Mouse (Mus musculus) limb, embryonic 14.5 days (tissue): ENCODE results near the gene Tmem126a. TPM values are rescaled to one million over a fixed set of nuclear protein-coding genes. Genes with fewer than 3 reads are reported as not detected.

Source experiments
- ATAC-seq: fragments of 200-750 bp; cut with Nextera tagmentation; 2 replicates; pipeline ENCODE4 v1.8.0; 2017; ENCODE audit warnings: low read depth, moderate number of reproducible peaks, moderate TSS enrichment; ENCODE audit not compliant: low FRiP score
- DNase-seq: peaks from one replicate; pipeline ENCODE4 v3.0.0-alpha.2; 2015; ENCODE audit warnings: low spot score
- H3K27ac ChIP-seq: fragments of 300-500 bp; sonication (generic); replicated peaks from 2 replicates; pipeline ENCODE4 v1.5.1; 2014; ENCODE audit warnings: low read depth, mild to moderate bottlenecking, low read length, moderate library complexity, mixed read lengths
- H3K27me3 ChIP-seq: fragments of 300-500 bp; sonication (generic); 2 replicates; pipeline ENCODE4 v1.6.1; 2014; ENCODE audit warnings: low read length, mixed read lengths; ENCODE audit not compliant: control insufficient read depth, insufficient read depth
- H3K36me3 ChIP-seq: fragments of 300-500 bp; sonication (generic); 2 replicates; pipeline ENCODE4 v1.6.1; 2014; ENCODE audit warnings: mild to moderate bottlenecking, low read length, moderate library complexity, mixed read lengths; ENCODE audit not compliant: control insufficient read depth, insufficient read depth
- H3K4me1 ChIP-seq: fragments of 300-500 bp; sonication (generic); 2 replicates; pipeline ENCODE4 v1.6.1; 2014; ENCODE audit warnings: antibody characterized with exemption, low read length, mixed read lengths; ENCODE audit not compliant: control insufficient read depth, insufficient read depth
- H3K4me2 ChIP-seq: fragments of 300-500 bp; sonication (generic); replicated peaks from 2 replicates; pipeline ENCODE4 v1.6.1; 2014; ENCODE audit warnings: low read depth, mild to moderate bottlenecking, low read length, moderate library complexity; ENCODE audit not compliant: severe bottlenecking
- H3K4me3 ChIP-seq: fragments of 300-500 bp; sonication (generic); replicated peaks from 2 replicates; pipeline ENCODE4 v1.5.1; 2014; ENCODE audit warnings: low read length
- H3K9ac ChIP-seq: fragments of 300-500 bp; sonication (generic); 2 replicates; pipeline ENCODE4 v1.6.1; 2014; ENCODE audit warnings: mild to moderate bottlenecking, low read depth, low read length, moderate library complexity; ENCODE audit not compliant: severe bottlenecking
- H3K9me3 ChIP-seq: fragments of 300-500 bp; sonication (generic); 2 replicates; pipeline ENCODE4 v1.6.1; 2016; ENCODE audit warnings: low read length; ENCODE audit not compliant: control insufficient read depth
- POLR2A ChIP-seq: fragments of 200-500 bp; IDR thresholded peaks from 2 replicates; pipeline ENCODE4 v1.8.0; 2012; ENCODE audit warnings: inconsistent platforms, mild to moderate bottlenecking, moderate library complexity, borderline replicate concordance; ENCODE audit not compliant: insufficient read depth, insufficient read length; ENCODE audit errors: extremely low read depth
- WGBS: fragments of 180-500 bp; shearing (Covaris S2); extraction: QIAGEN DNeasy Blood & Tissue Kit; methylation state at CpG from one replicate; pipeline ENCODE4 v1.1.7; 2014; 5-methylcytosine and 5-hydroxymethylcytosine counted together
- polyA plus RNA-seq, 2 experiments: library from polyadenylated mRNA; depleted of rRNA in 1 of 2; stranded (reverse) in 1 of 2; unstranded in 1 of 2; fragments of >200 nt; fragmentation: Nextera tagmentation in 1 of 2; extraction: Ambion mirVana in 1 of 2; gene quantifications; 2 replicates each; pipeline versions ENCODE4 v1.2.1 to v1.2.3; 2012 to 2014

The Tmem126a gene
- polyA plus RNA-seq, 2 experiments = 43.8 to 98.4 TPM

GRCm38 (mm10) chr7:90432221-90432620 lies 24.8 kb downstream of the Tmem126a start:
- no peaks in the 10 kb centered on the region for H3K9me3 ChIP-seq
- no peak overlapping the region for H3K27ac ChIP-seq
- no peak for DNase-seq
- H3K4me3 ChIP-seq = no peak overlapping the region
- H3K9ac ChIP-seq = no peak overlapping the region
- H3K36me3 ChIP-seq = no peaks in the 10 kb centered on the region
- ATAC-seq = no peak
- no peaks in the 10 kb centered on the region for H3K27me3 ChIP-seq
- no peak for TF ChIP-seq POLR2A
- no peak overlapping the region for H3K4me2 ChIP-seq
- no peaks in the 10 kb centered on the region for H3K4me1 ChIP-seq

GRCm38 (mm10) chr7:90427006-90427405 lies 30.0 kb downstream of the Tmem126a start:
- H3K9ac ChIP-seq = no peak overlapping the region
- TF ChIP-seq POLR2A = no peak

GRCm38 (mm10) chr7:90426020-90427001 lies 30.7 kb downstream of the Tmem126a start, which contains the start of gene Ccdc89:
Ccdc89 (plus strand) TSS chr7:90426577.
- DNase-seq (peak; percentile 91), ATAC-seq (peak; percentile 100)
- Histone ChIP-seq H3K9ac (peak within 1 kb of the TSS; percentile 29; the same call in 1 of the 2 replicates), H3K4me3 (peak within 1 kb of the TSS; percentile 27), H3K4me1 (no peaks in the 10 kb centered on the region), H3K4me2 (peak within 1 kb of the TSS; percentile 52), H3K27ac (no peak within 1 kb of the TSS), H3K27me3 (no peaks in the 10 kb centered on the region), H3K9me3 (no peaks in the 10 kb centered on the region), H3K36me3 (no peaks in the 10 kb centered on the region)
- TF ChIP-seq POLR2A = no peak
- 28% methylated on average over 29 of the region's 29 CpGs for WGBS

More at GRCm38 (mm10) chr7:90427006-90427405, 30.0 kb downstream of the Tmem126a start:
- H3K36me3 ChIP-seq = no peaks in the 10 kb centered on the region
- no peaks in the 10 kb centered on the region for H3K9me3 ChIP-seq
- no peak overlapping the region for H3K27ac ChIP-seq
- 69% methylated on average over 9 of the region's 9 CpGs for WGBS
- peak overlapping the region; percentile 27 for H3K4me3 ChIP-seq
- no peak for ATAC-seq
- no peaks in the 10 kb centered on the region for H3K27me3 ChIP-seq
- DNase-seq = no peak
- peak overlapping the region; percentile 52 for H3K4me2 ChIP-seq
- H3K4me1 ChIP-seq = no peaks in the 10 kb centered on the region

- peak; percentile 46 for DNase-seq
- Histone ChIP-seq H3K36me3 (no peaks in the 10 kb centered on the region), H3K27ac (no peak overlapping the region), H3K9me3 (no peaks in the 10 kb centered on the region), H3K4me3 (no peak overlapping the region), H3K4me1 (no peaks in the 10 kb centered on the region), H3K4me2 (no peak overlapping the region), H3K27me3 (no peaks in the 10 kb centered on the region), H3K9ac (no peak overlapping the region)
- no peak for ATAC-seq
- WGBS = 53% methylated on average over 3 of the region's 3 CpGs
- no peak for TF ChIP-seq POLR2A
Observed at GRCm38 (mm10) chr7:90409934-90410333, 47.1 kb downstream of the Tmem126a start.

Other genes starting within 250 kb of the Tmem126a start
- gene Ccdc83, start 191.5 kb downstream of the Tmem126a start, polyA plus RNA-seq (2012; rRNA removed) = 0.14 TPM in 1 of 2 replicates, not detected in the other
- not detected in 2 replicates for gene Ccdc83, start 191.5 kb downstream of the Tmem126a start, polyA plus RNA-seq (2014; fragmentation: Nextera tagmentation; extraction: Ambion mirVana)
- 21.6 and 25.7 TPM in 2 replicates for gene Sytl2, start 155.0 kb downstream of the Tmem126a start, polyA plus RNA-seq (2012; rRNA removed)
- 18.0 and 21.9 TPM in 2 replicates for gene Sytl2, start 155.0 kb downstream of the Tmem126a start, polyA plus RNA-seq (2014; fragmentation: Nextera tagmentation; extraction: Ambion mirVana)
- gene Ccdc89, start 30.7 kb downstream of the Tmem126a start, polyA plus RNA-seq (2012; rRNA removed) = 0.51 and 0.80 TPM in 2 replicates
- 0.77 and 0.97 TPM in 2 replicates for gene Ccdc89, start 30.7 kb downstream of the Tmem126a start, polyA plus RNA-seq (2014; fragmentation: Nextera tagmentation; extraction: Ambion mirVana)
- 140 and 145 TPM in 2 replicates for gene Crebzf, start 14.5 kb downstream of the Tmem126a start, polyA plus RNA-seq (2012; rRNA removed)
- gene Crebzf, start 14.5 kb downstream of the Tmem126a start, polyA plus RNA-seq (2014; fragmentation: Nextera tagmentation; extraction: Ambion mirVana) = 56.3 and 58.1 TPM in 2 replicates
- 13.3 and 18.6 TPM in 2 replicates for gene Tmem126b, start 18.8 kb upstream of the Tmem126a start, polyA plus RNA-seq (2012; rRNA removed)
- gene Tmem126b, start 18.8 kb upstream of the Tmem126a start, polyA plus RNA-seq (2014; fragmentation: Nextera tagmentation; extraction: Ambion mirVana) = 32.4 and 34.1 TPM in 2 replicates
- 4.6 and 5.3 TPM in 2 replicates for gene Dlg2, start 19.4 kb upstream of the Tmem126a start, polyA plus RNA-seq (2012; rRNA removed)
- gene Dlg2, start 19.4 kb upstream of the Tmem126a start, polyA plus RNA-seq (2014; fragmentation: Nextera tagmentation; extraction: Ambion mirVana) = 6.2 and 7.3 TPM in 2 replicates